Mouse (Mus musculus): Measurements from ENCODE around the gene Lexm. TPM values are rescaled to one million over a fixed set of nuclear protein-coding genes. Genes with fewer than 3 reads are reported as not detected.

Lexm gene
- total and polyA plus RNA-seq, 2 experiments from 2014 or later, result not detected

- ATAC-seq (ENCODE audit: low FRiP score) (no peak), DNase-seq (ENCODE audit: low spot score) (peak; percentile 28)
- Histone ChIP-seq H3K9me3 (ENCODE audit: low read length) (no peaks in the 10 kb centered on the region), H3K4me1 (ENCODE audit: insufficient read depth, low read length) (no peaks in the 10 kb centered on the region), H3K27me3 (ENCODE audit: insufficient read depth, low read length) (no peaks in the 10 kb centered on the region), H3K27ac (ENCODE audit: low read depth, low read length) (no peak overlapping the region), H3K9ac (replicated peaks; ENCODE audit: low read length, poor library complexity, severe bottlenecking) (no peak overlapping the region), H3K36me3 (ENCODE audit: insufficient read depth, low read length) (no peaks in the 10 kb centered on the region), H3K4me3 (ENCODE audit: low read depth, low read length) (no peak overlapping the region), H3K4me2 (ENCODE audit: low read depth, low read length, poor library complexity, severe bottlenecking) (no peak overlapping the region)
- WGBS, result 71% methylated on average over 8 of the region's 8 CpGs
- no peak for TF ChIP-seq CTCF (IDR thresholded peaks at IDR 0.05)
Measured at GRCm38 (mm10) chr4:106545817-106546373, 71.1 kb downstream of the Lexm start.

GRCm38 (mm10) chr4:106542211-106542610, 74.8 kb downstream of the Lexm start:
- H3K27ac ChIP-seq (ENCODE audit: low read depth, low read length), result no peak overlapping the region
- no peaks in the 10 kb centered on the region for H3K36me3 ChIP-seq (ENCODE audit: insufficient read depth, low read length)
- TF ChIP-seq CTCF (IDR thresholded peaks at IDR 0.05), result no peak
- no peak overlapping the region for H3K4me2 ChIP-seq (ENCODE audit: low read depth, low read length, poor library complexity, severe bottlenecking)
- no peaks in the 10 kb centered on the region for H3K4me1 ChIP-seq (ENCODE audit: insufficient read depth, low read length)
- no peaks in the 10 kb centered on the region for H3K27me3 ChIP-seq (ENCODE audit: insufficient read depth, low read length)
- 90% methylated on average over 2 of the region's 2 CpGs for WGBS
- no peak for ATAC-seq (ENCODE audit: low FRiP score)
- H3K9ac ChIP-seq (replicated peaks; ENCODE audit: low read length, poor library complexity, severe bottlenecking), result no peak overlapping the region
- no peaks in the 10 kb centered on the region for H3K9me3 ChIP-seq (ENCODE audit: low read length)
- no peak for DNase-seq (ENCODE audit: low spot score)
- no peak overlapping the region for H3K4me3 ChIP-seq (ENCODE audit: low read depth, low read length)

DNA sequence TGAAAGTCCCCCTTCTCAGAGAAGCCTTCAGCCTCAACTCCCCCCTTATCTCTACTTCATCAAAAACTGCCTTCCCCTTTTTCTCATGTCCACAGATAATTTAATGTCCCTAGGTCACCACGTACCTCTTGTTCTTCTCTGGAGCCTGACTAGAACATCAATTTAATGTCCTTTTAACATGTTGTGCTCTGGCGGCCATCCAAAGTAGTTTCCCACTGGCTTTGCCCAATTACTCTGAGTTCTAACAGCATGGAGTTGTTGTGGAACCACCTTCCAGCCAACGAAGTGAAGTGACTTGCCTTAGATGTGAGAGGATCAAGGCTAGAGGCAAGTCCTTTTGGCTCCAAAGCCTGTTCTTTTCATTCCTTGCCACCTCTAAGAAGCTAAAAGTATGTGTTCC, 75.5 kb downstream of the Lexm start:
- Histone ChIP-seq H3K4me2 (ENCODE audit: low read depth, low read length, poor library complexity, severe bottlenecking) (no peak overlapping the region), H3K4me1 (ENCODE audit: insufficient read depth, low read length) (no peaks in the 10 kb centered on the region), H3K4me3 (ENCODE audit: low read depth, low read length) (no peak overlapping the region), H3K9ac (replicated peaks; ENCODE audit: low read length, poor library complexity, severe bottlenecking) (no peak overlapping the region), H3K36me3 (ENCODE audit: insufficient read depth, low read length) (no peaks in the 10 kb centered on the region), H3K27me3 (ENCODE audit: insufficient read depth, low read length) (no peaks in the 10 kb centered on the region), H3K9me3 (ENCODE audit: low read length) (no peaks in the 10 kb centered on the region), H3K27ac (ENCODE audit: low read depth, low read length) (no peak overlapping the region)
- no peak for ATAC-seq (ENCODE audit: low FRiP score)
- no peak for TF ChIP-seq CTCF (IDR thresholded peaks at IDR 0.05)
- 66% methylated on average over 3 of the region's 3 CpGs for WGBS
- DNase-seq (ENCODE audit: low spot score), result no peak

Other genes with a start within 250 kb of the Lexm start
- 5.3 and 10.1 TPM in 2 replicates for gene Pcsk9, start 152.9 kb downstream of the Lexm start, total RNA-seq (2014; rRNA removed)
- gene Pcsk9, start 152.9 kb downstream of the Lexm start, polyA plus RNA-seq (2015; fragmentation: Nextera tagmentation; extraction: Ambion mirVana), result 3.1 and 3.3 TPM in 2 replicates
- gene Bsnd, start 125.0 kb downstream of the Lexm start, total RNA-seq (2014; rRNA removed), result 0.09 TPM in 1 of 2 replicates, not detected in the other
- gene Bsnd, start 125.0 kb downstream of the Lexm start, polyA plus RNA-seq (2015; fragmentation: Nextera tagmentation; extraction: Ambion mirVana), result not detected in 2 replicates
- 107 and 139 TPM in 2 replicates for gene Dhcr24, start 56.2 kb downstream of the Lexm start, total RNA-seq (2014; rRNA removed)
- 8.0 and 8.1 TPM in 2 replicates for gene Dhcr24, start 56.2 kb downstream of the Lexm start, polyA plus RNA-seq (2015; fragmentation: Nextera tagmentation; extraction: Ambion mirVana)
- 4.1 and 4.6 TPM in 2 replicates for gene Ttc22, start 5.2 kb upstream of the Lexm start, total RNA-seq (2014; rRNA removed)
- 4.1 and 4.7 TPM in 2 replicates for gene Ttc22, start 5.2 kb upstream of the Lexm start, polyA plus RNA-seq (2015; fragmentation: Nextera tagmentation; extraction: Ambion mirVana)
- gene Pars2, start 33.8 kb upstream of the Lexm start, total RNA-seq (2014; rRNA removed), result 5.9 and 10.3 TPM in 2 replicates
- 7.0 and 7.4 TPM in 2 replicates for gene Pars2, start 33.8 kb upstream of the Lexm start, polyA plus RNA-seq (2015; fragmentation: Nextera tagmentation; extraction: Ambion mirVana)
- 121 and 127 TPM in 2 replicates for gene Ttc4, start 61.7 kb upstream of the Lexm start, total RNA-seq (2014; rRNA removed)
- 93.2 and 111 TPM in 2 replicates for gene Ttc4, start 61.7 kb upstream of the Lexm start, polyA plus RNA-seq (2015; fragmentation: Nextera tagmentation; extraction: Ambion mirVana)
- gene Mroh7, start 113.7 kb upstream of the Lexm start, total RNA-seq (2014; rRNA removed), result 1.1 and 1.3 TPM in 2 replicates
- gene Mroh7, start 113.7 kb upstream of the Lexm start, polyA plus RNA-seq (2015; fragmentation: Nextera tagmentation; extraction: Ambion mirVana), result 0.59 and 0.64 TPM in 2 replicates
- gene Fam151a, start 116.6 kb upstream of the Lexm start, total RNA-seq (2014; rRNA removed), result not detected in 2 replicates
- gene Fam151a, start 116.6 kb upstream of the Lexm start, polyA plus RNA-seq (2015; fragmentation: Nextera tagmentation; extraction: Ambion mirVana), result not detected in 2 replicates
- 4.0 and 7.0 TPM in 2 replicates for gene Acot11, start 187.8 kb upstream of the Lexm start, total RNA-seq (2014; rRNA removed)
- 1.8 and 2.1 TPM in 2 replicates for gene Acot11, start 187.8 kb upstream of the Lexm start, polyA plus RNA-seq (2015; fragmentation: Nextera tagmentation; extraction: Ambion mirVana)

All from midbrain, postnatal 0 days (tissue).